ENCODE assay signal across 10 mouse cellular contexts in genomic region chr11:87690054-87690740, GRCm38 (mm10). TPM values are rescaled to one million over a fixed set of nuclear protein-coding genes. Genes with fewer than 3 reads are reported as not detected.
DNase-seq lines count a peak whose midpoint lies in the region; ATAC-seq lines count a peak whose summit lies in the region.
"Had no signal": no experiment of that assay in that cellular context is flagged by ENCODE, and none has a peak within 500 bp of the region (broad histone marks: within the 10 kb centered on the region; RNA-seq: fewer than 3 reads in every experiment).

No protein-coding gene starts in this region.

- peaks cover 23% of the 10 kb centered on the region for H3K4me1 ChIP-seq in limb, embryonic 12.5 days (replicated peaks)
- peaks cover 11% of the 10 kb centered on the region for H3K4me1 ChIP-seq in limb, embryonic 10.5 days
- peaks cover 9% of the 10 kb centered on the region for H3K4me1 ChIP-seq in embryonic facial prominence, embryonic 14.5 days (ENCODE audit: control insufficient read depth, insufficient read depth, low read length)
- H3K4me1 ChIP-seq in limb, embryonic 15.5 days: peaks cover 24% of the 10 kb centered on the region

- no peaks in the 10 kb centered on the region for H3K36me3 ChIP-seq in limb, embryonic 12.5 days
- H3K36me3 ChIP-seq in limb, embryonic 10.5 days: no peaks in the 10 kb centered on the region
- H3K36me3 ChIP-seq in embryonic facial prominence, embryonic 14.5 days (ENCODE audit: control insufficient read depth, insufficient read depth, low read length): no peaks in the 10 kb centered on the region
- no peaks in the 10 kb centered on the region for H3K36me3 ChIP-seq in limb, embryonic 15.5 days

- ATAC-seq in limb, embryonic 12.5 days (ENCODE audit: insufficient number of reproducible peaks, insufficient read depth, low FRiP score, low TSS enrichment, low read depth): no peak
- no peak for ATAC-seq in embryonic facial prominence, embryonic 14.5 days (ENCODE audit: low read depth)
- no peak for ATAC-seq in limb, embryonic 15.5 days (ENCODE audit: insufficient number of reproducible peaks, low FRiP score, low TSS enrichment, low read depth)

- WGBS in limb, embryonic 12.5 days: 61% methylated on average over 16 of the region's 16 CpGs
- 71% methylated on average over 16 of the region's 16 CpGs for WGBS in limb, embryonic 10.5 days
- WGBS in embryonic facial prominence, embryonic 14.5 days: 65% methylated on average over 16 of the region's 16 CpGs
- 62% methylated on average over 16 of the region's 16 CpGs for WGBS in limb, embryonic 15.5 days

- DNase-seq in limb, embryonic 10.5 days (ENCODE audit: low spot score): no peak
- no peak for DNase-seq in embryonic facial prominence, embryonic 14.5 days (ENCODE audit: low spot score)
- DNase-seq in spleen, postnatal 4 days (ENCODE audit: low spot score in 2 of 2): peak; percentile 38 to 72
- DNase-seq in right cerebral cortex, postnatal 36 days (ENCODE audit: low spot score in 2 of 2): no peak
- no peak for DNase-seq in adrenal gland, postnatal 25 days
- no peak for DNase-seq in left cerebral cortex, postnatal 25 days (ENCODE audit: low spot score in 2 of 2)
- DNase-seq: thymus, adult 18-20 months had no signal

- H3K9me3 ChIP-seq in limb, embryonic 12.5 days: no peaks in the 10 kb centered on the region
- no peaks in the 10 kb centered on the region for H3K9me3 ChIP-seq in limb, embryonic 10.5 days (replicated peaks)
- H3K9me3 ChIP-seq in embryonic facial prominence, embryonic 14.5 days (ENCODE audit: control insufficient read depth, low read length): no peaks in the 10 kb centered on the region
- no peaks in the 10 kb centered on the region for H3K9me3 ChIP-seq in limb, embryonic 15.5 days

- no peak overlapping the region for H3K4me3 ChIP-seq in limb, embryonic 12.5 days (replicated peaks)
- H3K4me3 ChIP-seq in limb, embryonic 10.5 days: no peak overlapping the region
- no peak overlapping the region for H3K4me3 ChIP-seq in embryonic facial prominence, embryonic 14.5 days (ENCODE audit: low read depth, low read length)
- no peak overlapping the region for H3K4me3 ChIP-seq in limb, embryonic 15.5 days

- peak overlapping the region; percentile 31 for H3K4me2 ChIP-seq in limb, embryonic 12.5 days
- H3K4me2 ChIP-seq in embryonic facial prominence, embryonic 14.5 days (ENCODE audit: low read depth, low read length): peak overlapping the region; percentile 3; the same call in 1 of the 2 replicates
- peak overlapping the region; percentile 20; the same call in 1 of the 2 replicates for H3K4me2 ChIP-seq in limb, embryonic 15.5 days

- peaks cover 7% of the 10 kb centered on the region; the same call in 1 of the 2 replicates for H3K27me3 ChIP-seq in limb, embryonic 12.5 days
- 0 out of 2 replicates have a peak, but pooled peaks cover 3% of the 10 kb centered on the region for H3K27me3 ChIP-seq in limb, embryonic 10.5 days (ENCODE audit: low read depth, poor library complexity, severe bottlenecking)
- no peaks in the 10 kb centered on the region for H3K27me3 ChIP-seq in embryonic facial prominence, embryonic 14.5 days (replicated peaks; ENCODE audit: control insufficient read depth, insufficient read depth, low read length)
- no peaks in the 10 kb centered on the region for H3K27me3 ChIP-seq in limb, embryonic 15.5 days

- no peak overlapping the region for H3K27ac ChIP-seq in limb, embryonic 12.5 days
- no peak overlapping the region for H3K27ac ChIP-seq in limb, embryonic 10.5 days
- 0 out of 2 replicates have a peak overlapping the region, but pooled peaks have one; percentile 39 for H3K27ac ChIP-seq in embryonic facial prominence, embryonic 14.5 days (replicated peaks; ENCODE audit: low read depth, low read length)
- no peak overlapping the region for H3K27ac ChIP-seq in limb, embryonic 15.5 days
- H3K27ac ChIP-seq: macrophage had no signal

- H3K9ac ChIP-seq in limb, embryonic 12.5 days (replicated peaks): no peak overlapping the region
- no peak overlapping the region for H3K9ac ChIP-seq in embryonic facial prominence, embryonic 14.5 days (ENCODE audit: low read depth, low read length)
- H3K9ac ChIP-seq in limb, embryonic 15.5 days: no peak overlapping the region

- intact Hi-C loops in left cerebral cortex, postnatal 25 days (cut with DNase I): no loop called here

RNA-seq across cellular contexts. Expression of gene Rnf43, which starts 27.7 kb away (rescaled TPM):
- polyA plus RNA-seq in limb, embryonic 12.5 days (2016; fragmentation: Nextera tagmentation; extraction: Ambion mirVana): 2.8 and 4.0 TPM in 2 replicates
- polyA plus RNA-seq in limb, embryonic 10.5 days (2016; fragmentation: Nextera tagmentation; extraction: Ambion mirVana): 1.9 and 2.2 TPM in 2 replicates
- 5.3 and 6.2 TPM in 2 replicates for polyA plus RNA-seq in embryonic facial prominence, embryonic 14.5 days (2014; fragmentation: Nextera tagmentation; extraction: Ambion mirVana)
- polyA plus RNA-seq in limb, embryonic 15.5 days (2015; fragmentation: Nextera tagmentation; extraction: Ambion mirVana): 7.8 and 9.3 TPM in 2 replicates
- 5.5 and 6.1 TPM in 2 replicates for total RNA-seq in adrenal gland, postnatal 25 days (2021)
- total RNA-seq in left cerebral cortex, postnatal 25 days (2021): 1 to 10 TPM; 1.9 to 2.7 TPM

RNA-seq across cellular contexts. Expression of gene Supt4a, which starts 47.2 kb away (rescaled TPM):
- polyA plus RNA-seq in limb, embryonic 12.5 days (2016; fragmentation: Nextera tagmentation; extraction: Ambion mirVana): 167 TPM in 2 replicates
- polyA plus RNA-seq in limb, embryonic 10.5 days (2016; fragmentation: Nextera tagmentation; extraction: Ambion mirVana): 187 and 191 TPM in 2 replicates
- 146 and 153 TPM in 2 replicates for polyA plus RNA-seq in embryonic facial prominence, embryonic 14.5 days (2014; fragmentation: Nextera tagmentation; extraction: Ambion mirVana)
- polyA plus RNA-seq in limb, embryonic 15.5 days (2015; fragmentation: Nextera tagmentation; extraction: Ambion mirVana): 135 and 155 TPM in 2 replicates
- total RNA-seq in adrenal gland, postnatal 25 days (2021): 59.0 and 84.6 TPM in 2 replicates
- total RNA-seq in left cerebral cortex, postnatal 25 days (2021): 10 to 100 TPM; 69.9 to 86.3 TPM

Comparison
In these comparisons a context has a peak if more than half of its experiments do, and no peak if none do; other contexts are left out.
1. DNase-seq: peak in spleen, postnatal 4 days (2 of 2); none in limb, embryonic 10.5 days (single experiment), embryonic facial prominence, embryonic 14.5 days (single experiment), right cerebral cortex, postnatal 36 days (0 of 2), adrenal gland, postnatal 25 days (single experiment) and left cerebral cortex, postnatal 25 days (0 of 2).
2. Peak in every context shown above with its lines, with median percentiles within 50 percentile points of each other: H3K4me2 ChIP-seq.